In the genomic region with DNA sequence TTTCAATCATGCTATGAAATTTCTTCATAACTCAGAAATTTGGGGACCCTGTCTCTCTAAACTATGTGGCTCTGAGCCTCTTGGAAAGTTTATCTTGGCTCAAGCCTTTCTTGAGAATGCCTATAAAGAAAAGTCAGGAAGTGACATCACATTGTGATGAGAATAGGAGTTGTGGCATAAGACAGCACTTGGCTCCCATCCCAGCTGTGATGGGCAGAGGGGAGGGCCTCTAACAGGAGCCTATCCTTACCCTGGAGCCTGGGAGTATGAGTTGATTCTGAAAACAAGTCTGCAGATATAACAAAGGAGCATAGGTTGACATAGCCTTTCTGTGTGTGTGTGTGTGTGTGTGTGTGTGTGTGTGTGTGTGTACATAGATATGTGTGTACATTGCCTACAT, we compare ENCODE assay signal across 15 mouse cellular contexts.
DNase-seq lines count a peak whose midpoint lies in the region; ATAC-seq and TF ChIP-seq lines count a peak whose summit lies in the region.
"Had no signal": no experiment of that assay in that cellular context is flagged by ENCODE, and none has a peak within 500 bp of the region (broad histone marks: within the 10 kb centered on the region; RNA-seq: fewer than 3 reads in every experiment).

No protein-coding gene starts in this region.

- no peak overlapping the region for H3K9ac ChIP-seq in heart, embryonic 15.5 days
- H3K9ac ChIP-seq in liver, embryonic 11.5 days (ENCODE audit: low read depth, low read length), result no peak overlapping the region
- no peak overlapping the region for H3K9ac ChIP-seq in forebrain, embryonic 11.5 days (ENCODE audit: low read length)
- H3K9ac ChIP-seq: hindbrain, embryonic 13.5 days; limb, embryonic 13.5 days had no signal

- TF ChIP-seq POLR2A in lung, adult 2 months (IDR thresholded peaks at IDR 0.05; ENCODE audit: borderline replicate concordance, extremely low read depth, low read depth, low read length), result no peak

- no peaks in the 10 kb centered on the region for H3K36me3 ChIP-seq in heart, embryonic 15.5 days
- H3K36me3 ChIP-seq in liver, embryonic 11.5 days (ENCODE audit: control insufficient read depth, insufficient read depth, low read length), result no peaks in the 10 kb centered on the region
- no peaks in the 10 kb centered on the region for H3K36me3 ChIP-seq in forebrain, embryonic 11.5 days (ENCODE audit: control insufficient read depth, insufficient read depth, low read length)
- H3K36me3 ChIP-seq: G1E; hindbrain, embryonic 13.5 days; limb, embryonic 13.5 days had no signal

- no peak overlapping the region for H3K4me2 ChIP-seq in heart, embryonic 15.5 days
- H3K4me2 ChIP-seq in liver, embryonic 11.5 days, result no peak overlapping the region
- no peak overlapping the region for H3K4me2 ChIP-seq in forebrain, embryonic 11.5 days (ENCODE audit: low read depth, low read length, severe bottlenecking)
- H3K4me2 ChIP-seq: hindbrain, embryonic 13.5 days; limb, embryonic 13.5 days had no signal

- TF ChIP-seq CTCF in lung, adult 2 months (IDR thresholded peaks at IDR 0.05; ENCODE audit: insufficient read depth, low read length), result no peak

- H3K27me3 ChIP-seq in heart, embryonic 15.5 days, result no peaks in the 10 kb centered on the region
- H3K27me3 ChIP-seq in liver, embryonic 11.5 days (replicated peaks; ENCODE audit: control insufficient read depth, insufficient read depth, low read length), result no peaks in the 10 kb centered on the region
- peaks cover 14% of the 10 kb centered on the region for H3K27me3 ChIP-seq in forebrain, embryonic 11.5 days (ENCODE audit: control insufficient read depth, insufficient read depth, low read length)
- H3K27me3 ChIP-seq: hindbrain, embryonic 13.5 days; limb, embryonic 13.5 days; megakaryocyte, embryonic 14.5 days had no signal

- H3K4me1 ChIP-seq in lung, adult 2 months (ENCODE audit: control insufficient read depth, insufficient read depth, low read length), result peaks cover 6% of the 10 kb centered on the region
- peaks cover 8% of the 10 kb centered on the region for H3K4me1 ChIP-seq in heart, embryonic 15.5 days (replicated peaks)
- no peaks in the 10 kb centered on the region for H3K4me1 ChIP-seq in liver, embryonic 11.5 days (replicated peaks; ENCODE audit: control insufficient read depth, insufficient read depth, low read length)
- no peaks in the 10 kb centered on the region; the same call in 1 of the 2 replicates for H3K4me1 ChIP-seq in forebrain, embryonic 11.5 days (replicated peaks; ENCODE audit: control insufficient read depth, insufficient read depth, low read length)

- no peaks in the 10 kb centered on the region for H3K9me3 ChIP-seq in heart, embryonic 15.5 days (replicated peaks)
- no peaks in the 10 kb centered on the region for H3K9me3 ChIP-seq in liver, embryonic 11.5 days (ENCODE audit: control insufficient read depth, low read length)
- H3K9me3 ChIP-seq in forebrain, embryonic 11.5 days (ENCODE audit: control insufficient read depth, low read length), result no peaks in the 10 kb centered on the region
- H3K9me3 ChIP-seq: G1E; hindbrain, embryonic 13.5 days; limb, embryonic 13.5 days; megakaryocyte, embryonic 14.5 days had no signal

- H3K27ac ChIP-seq in heart, embryonic 15.5 days, result no peak overlapping the region
- no peak overlapping the region for H3K27ac ChIP-seq in liver, embryonic 11.5 days (ENCODE audit: low read depth, low read length)
- H3K27ac ChIP-seq in forebrain, embryonic 11.5 days (ENCODE audit: low read depth, low read length), result no peak overlapping the region
- H3K27ac ChIP-seq: hindbrain, embryonic 13.5 days; limb, embryonic 13.5 days had no signal

- no peak overlapping the region for H3K4me3 ChIP-seq in lung, adult 2 months (replicated peaks; ENCODE audit: extremely low read depth, low read depth, low read length)
- H3K4me3 ChIP-seq in heart, embryonic 15.5 days, result no peak overlapping the region
- H3K4me3 ChIP-seq in liver, embryonic 11.5 days (ENCODE audit: low read depth, low read length), result no peak overlapping the region
- H3K4me3 ChIP-seq in forebrain, embryonic 11.5 days (ENCODE audit: low read depth, low read length), result no peak overlapping the region
- H3K4me3 ChIP-seq: erythroblast, embryonic 14.5 days; hindbrain, embryonic 13.5 days; limb, embryonic 13.5 days; megakaryocyte, embryonic 14.5 days had no signal

- ATAC-seq in heart, embryonic 15.5 days (replicated peaks; ENCODE audit: insufficient number of reproducible peaks, insufficient read depth, low FRiP score, low read depth), result 0 out of 2 replicates have a peak, but pooled peaks have one; percentile 53
- no peak for ATAC-seq in liver, embryonic 11.5 days (replicated peaks; ENCODE audit: low FRiP score)
- ATAC-seq in forebrain, embryonic 11.5 days (replicated peaks; ENCODE audit: low FRiP score), result no peak

- DNase-seq in lung, adult 18-20 months, result peak; percentile 12 to 32
- DNase-seq in lung, adult 2 months, result no peak
- DNase-seq in kidney, postnatal 25 days, result peak; percentile 61
- no peak for DNase-seq in liver, embryonic 11.5 days (ENCODE audit: low spot score)
- DNase-seq in forebrain, embryonic 11.5 days (ENCODE audit: low spot score), result no peak
- no peak for DNase-seq in thymus, postnatal 4 days
- DNase-seq: cerebellum, adult 9-10 months; right cerebral cortex, postnatal 25 days; thymus, adult 18-20 months had no signal

Comparison
In these comparisons a context has a peak if more than half of its experiments do, and no peak if none do; other contexts are left out.
1. DNase-seq: peak in lung, adult 18-20 months (2 of 2) and kidney, postnatal 25 days (2 of 2); none in lung, adult 2 months (single experiment), liver, embryonic 11.5 days (single experiment), forebrain, embryonic 11.5 days (single experiment) and thymus, postnatal 4 days (single experiment).